Mouse (Mus musculus): ENCODE measurements at regions not wholly inside any gene's neighbourhood (a gene's known extent, or its start where the extent isn't known, plus 50 kb on each side); places are given as distances from the start of the nearest gene placed in this dataset.
A peak's percentile ranks its signal among the peaks of the same experiment; 100 is the strongest.

DNA sequence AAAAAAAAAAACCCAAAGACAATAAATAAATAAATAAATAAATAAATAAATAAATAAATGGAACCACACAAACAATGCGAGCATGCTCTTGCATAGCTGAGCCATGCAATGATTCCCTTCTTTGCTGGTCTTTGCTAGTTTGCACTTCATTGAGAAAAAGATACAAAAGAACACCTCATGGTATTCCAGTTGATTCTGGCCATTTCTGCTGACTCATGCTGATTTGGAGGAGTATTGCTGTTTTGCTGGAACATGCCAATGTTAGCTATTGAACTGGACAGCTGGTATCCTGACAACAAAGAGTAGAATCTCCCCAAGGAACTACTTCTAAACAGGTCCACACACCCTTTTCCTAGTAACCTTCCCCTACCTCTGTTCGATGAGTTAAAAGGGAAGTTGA, 60.2 kb downstream of the Htr1a start:
- no peak for ATAC-seq (ENCODE audit: low TSS enrichment)

DNA sequence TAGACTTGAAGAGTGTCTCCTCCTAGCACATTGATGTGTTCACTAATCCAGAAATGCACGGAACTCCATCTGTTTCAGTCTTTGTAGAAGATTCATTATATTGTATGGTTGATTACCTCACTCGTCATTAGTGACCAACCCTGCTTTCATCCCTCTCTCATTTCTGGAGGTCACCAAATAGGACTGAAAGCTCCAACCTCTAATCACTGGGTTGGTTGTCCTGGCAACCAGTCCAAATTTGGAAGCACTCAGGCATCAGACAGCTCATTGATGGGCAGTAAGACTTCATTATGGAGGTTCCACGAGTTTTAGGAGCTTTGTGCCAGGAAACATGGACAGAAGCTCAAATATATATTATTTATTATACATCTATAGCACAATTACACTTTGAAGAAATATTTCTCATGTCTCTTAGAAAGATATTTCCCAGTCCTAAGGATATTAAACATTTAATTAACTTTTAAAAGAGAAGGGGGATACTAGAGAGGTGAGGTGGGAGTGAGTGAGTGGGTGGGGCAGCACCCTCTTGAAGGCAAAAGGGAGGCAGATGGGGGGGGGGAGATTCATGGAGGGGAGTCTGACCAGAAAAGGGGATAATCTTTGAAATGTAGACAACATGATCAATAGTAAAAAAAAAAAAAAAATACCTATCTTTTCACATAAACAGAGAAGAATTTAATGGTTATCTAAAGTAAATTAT, 94.7 kb downstream of the Htr1a start:
- ATAC-seq (ENCODE audit: low TSS enrichment) = no peak

DNA sequence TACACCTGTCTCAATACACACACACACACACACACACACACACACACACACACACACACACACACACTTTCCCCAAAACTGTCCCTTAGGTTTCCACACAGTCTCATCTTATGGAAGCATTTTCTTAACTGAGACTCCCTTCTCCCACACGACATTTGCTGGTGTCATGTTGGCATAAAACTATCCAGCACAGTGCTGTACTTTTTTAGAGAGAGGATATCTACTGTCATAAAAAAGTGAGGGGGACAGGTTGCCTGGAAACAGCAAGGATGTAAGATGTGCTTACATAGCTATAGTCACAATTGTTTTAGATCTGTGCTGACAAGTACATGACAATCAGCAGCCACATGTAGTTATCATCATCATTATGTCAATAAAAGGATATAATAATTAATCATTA, 129.8 kb downstream of the Htr1a start:
- peak; percentile 86 for ATAC-seq (ENCODE audit: low TSS enrichment)

- ATAC-seq (ENCODE audit: low TSS enrichment) = no peak
Measured at GRCm38 (mm10) chr13:105606450-105606849, 163.0 kb downstream of the Htr1a start.

- ATAC-seq (ENCODE audit: low TSS enrichment) = no peak
Measured at GRCm38 (mm10) chr13:105619308-105619707, 175.9 kb downstream of the Htr1a start.

DNA sequence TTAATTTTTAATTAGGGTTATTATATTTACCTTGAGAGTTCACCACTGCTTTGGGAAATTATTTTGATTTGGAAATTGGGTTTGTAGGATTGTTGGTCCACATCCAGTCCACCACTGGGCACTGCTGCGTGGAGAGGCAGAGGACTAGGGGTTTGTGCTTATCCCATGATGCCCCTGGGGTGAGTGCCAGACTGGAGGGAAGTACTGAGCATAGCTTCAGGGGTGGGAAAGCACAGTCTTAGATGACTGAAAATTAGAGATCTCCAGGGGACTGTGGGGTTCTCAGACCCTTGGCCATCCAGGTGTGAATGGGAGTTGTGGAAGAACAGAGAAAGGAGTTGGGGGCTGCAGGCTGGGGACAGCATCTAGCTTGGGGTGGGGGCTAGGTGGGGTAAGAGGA, 177.4 kb downstream of the Htr1a start:
- ATAC-seq (ENCODE audit: low TSS enrichment) = no peak

- no peak for ATAC-seq (ENCODE audit: low TSS enrichment)
Measured at GRCm38 (mm10) chr13:105628618-105629017, 185.2 kb downstream of the Htr1a start.

DNA sequence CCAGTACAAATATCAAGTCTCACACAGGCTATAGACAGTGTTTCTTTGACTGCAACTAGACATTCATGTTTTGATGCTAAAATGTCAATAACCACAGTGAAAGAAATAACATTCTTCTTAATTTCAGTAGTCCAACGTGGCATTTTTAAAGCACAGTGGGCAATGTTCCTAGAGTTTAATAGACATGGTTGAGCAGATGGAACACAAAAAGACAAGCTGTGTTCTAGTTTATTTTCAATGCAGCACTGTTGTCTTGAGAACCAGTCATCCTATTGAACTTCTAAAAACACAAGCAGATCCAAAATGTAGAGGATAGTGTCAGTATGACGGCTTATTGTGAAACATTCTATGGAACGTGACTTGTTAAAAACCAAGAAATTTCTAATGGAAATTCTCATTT, 205.2 kb downstream of the Htr1a start:
- ATAC-seq (ENCODE audit: low TSS enrichment) = peak; percentile 62; the same call in 1 of the 2 replicates

All from frontal cortex, adult (tissue).